Mouse (Mus musculus): ENCODE data around the gene Thra. TPM values are rescaled to one million over a fixed set of nuclear protein-coding genes. Genes with fewer than 3 reads are reported as not detected.

Thra gene
- polyA plus RNA-seq, 1 experiment from 2014 or later, result 177 TPM

DNA sequence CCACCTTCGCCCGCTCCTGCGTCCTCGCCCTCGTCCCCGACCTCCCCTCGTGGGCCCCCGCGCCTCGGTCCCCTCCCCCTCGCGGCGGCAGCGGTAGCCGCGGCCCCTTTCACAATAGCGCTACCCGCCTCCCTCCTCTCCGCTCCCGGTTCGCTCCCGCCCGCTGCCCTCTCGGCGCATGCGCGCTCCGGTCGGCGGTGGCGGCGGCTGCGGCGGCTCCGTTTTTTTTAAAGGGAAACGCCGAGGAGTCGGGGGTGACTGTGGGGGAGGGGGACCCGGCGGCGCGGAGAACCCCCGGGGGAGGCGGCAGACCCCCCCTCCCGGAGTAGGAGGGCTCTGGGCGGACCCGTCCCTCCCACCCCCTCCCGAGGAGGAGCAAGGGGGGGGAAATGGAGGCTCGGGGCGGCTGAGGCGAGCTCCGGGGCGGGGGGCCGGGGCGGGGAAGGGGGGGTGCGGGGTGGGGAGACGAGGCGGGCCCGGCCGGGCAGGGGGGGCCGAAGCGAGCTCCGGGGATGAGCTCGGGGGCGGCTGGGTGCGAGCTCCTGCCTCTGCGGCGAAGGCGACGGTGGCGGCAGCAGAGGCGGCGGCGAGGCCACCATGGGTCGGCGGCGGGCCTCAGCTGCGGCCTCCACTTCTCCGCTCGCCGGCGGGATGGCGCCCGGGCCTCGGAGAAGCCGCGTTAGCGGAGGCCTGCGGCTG lies 54.7 kb downstream of the Thra start, which contains the start of gene Msl1:
Gene Msl1, plus strand, starts transcription at position 502 of the 699 bp plus-strand sequence.
- Histone ChIP-seq H3K27ac (ENCODE audit: low read length) (peak within 1 kb of the TSS; percentile 100), H3K27me3 (replicated peaks; ENCODE audit: control insufficient read depth, insufficient read depth, low read length) (no peaks in the 10 kb centered on the region), H3K9ac (replicated peaks; ENCODE audit: low read depth, low read length) (peak within 1 kb of the TSS; percentile 99), H3K4me3 (replicated peaks; ENCODE audit: low read length) (peak within 1 kb of the TSS; percentile 94), H3K9me3 (ENCODE audit: control insufficient read depth, low read length) (no peaks in the 10 kb centered on the region), H3K36me3 (ENCODE audit: control insufficient read depth, insufficient read depth) (peaks cover 3% of the 10 kb centered on the region), H3K4me1 (replicated peaks; ENCODE audit: control insufficient read depth, insufficient read depth, low read length) (peaks cover 29% of the 10 kb centered on the region), H3K4me2 (ENCODE audit: low read length) (peak within 1 kb of the TSS; percentile 80)
- peak; percentile 68 for ATAC-seq
- WGBS, result under 1% methylated on average over 51 of the region's 89 CpGs

- peaks cover 5% of the 10 kb centered on the region for H3K36me3 ChIP-seq (ENCODE audit: control insufficient read depth, insufficient read depth)
- H3K9ac ChIP-seq (replicated peaks; ENCODE audit: low read depth, low read length), result peak overlapping the region; percentile 99
- H3K27me3 ChIP-seq (replicated peaks; ENCODE audit: control insufficient read depth, insufficient read depth, low read length), result no peaks in the 10 kb centered on the region
- peak overlapping the region; percentile 100 for H3K27ac ChIP-seq (ENCODE audit: low read length)
- no peaks in the 10 kb centered on the region for H3K9me3 ChIP-seq (ENCODE audit: control insufficient read depth, low read length)
- under 1% methylated on average over 64 of the region's 74 CpGs for WGBS
- peaks cover 29% of the 10 kb centered on the region for H3K4me1 ChIP-seq (replicated peaks; ENCODE audit: control insufficient read depth, insufficient read depth, low read length)
- ATAC-seq, result peak; percentile 8
- peak overlapping the region; percentile 94 for H3K4me3 ChIP-seq (replicated peaks; ENCODE audit: low read length)
- H3K4me2 ChIP-seq (ENCODE audit: low read length), result peak overlapping the region; percentile 80
Measured at GRCm38 (mm10) chr11:98795714-98796514, 55.5 kb downstream of the Thra start.

DNA sequence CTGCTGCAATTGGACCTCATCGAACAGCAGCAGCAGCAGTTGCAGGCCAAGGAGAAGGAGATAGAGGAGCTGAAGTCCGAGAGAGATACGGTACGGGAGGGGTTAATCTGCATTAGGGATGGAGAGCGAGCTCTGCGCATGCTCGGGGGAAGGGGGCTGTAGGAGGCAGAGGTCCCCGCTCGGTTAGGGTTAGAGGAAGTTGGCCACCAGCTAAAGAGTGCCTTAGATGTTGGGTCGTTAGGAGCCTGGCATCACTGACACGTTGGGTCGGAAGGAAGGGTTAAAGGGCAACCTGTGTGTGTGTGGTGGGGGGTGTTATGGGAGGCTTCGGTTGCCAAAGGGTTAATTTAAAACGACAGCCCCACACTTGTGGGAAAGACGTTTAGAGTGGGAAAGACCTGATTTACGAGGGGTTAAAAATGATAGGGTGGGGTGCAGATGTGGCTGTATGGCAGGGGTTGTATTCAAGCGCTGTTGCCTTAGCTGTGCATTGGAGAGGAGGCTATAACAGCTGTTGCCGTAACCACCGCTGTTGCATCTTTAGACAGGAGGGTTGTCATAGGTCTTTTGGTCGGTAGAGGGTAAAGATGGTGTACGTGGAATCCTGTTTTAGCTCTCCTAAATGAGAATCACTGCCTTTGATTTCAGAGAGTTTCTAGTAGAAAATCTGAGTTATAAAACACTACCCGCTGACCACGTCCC lies 56.2 kb downstream of the Thra start:
- H3K4me2 ChIP-seq (ENCODE audit: low read length), result peak overlapping the region; percentile 80
- H3K27ac ChIP-seq (ENCODE audit: low read length), result peak overlapping the region; percentile 100
- no peaks in the 10 kb centered on the region for H3K27me3 ChIP-seq (replicated peaks; ENCODE audit: control insufficient read depth, insufficient read depth, low read length)
- WGBS, result 3% methylated on average over 23 of the region's 23 CpGs
- peak overlapping the region; percentile 94 for H3K4me3 ChIP-seq (replicated peaks; ENCODE audit: low read length)
- H3K36me3 ChIP-seq (ENCODE audit: control insufficient read depth, insufficient read depth), result peaks cover 5% of the 10 kb centered on the region
- peaks cover 29% of the 10 kb centered on the region for H3K4me1 ChIP-seq (replicated peaks; ENCODE audit: control insufficient read depth, insufficient read depth, low read length)
- peak overlapping the region; percentile 99 for H3K9ac ChIP-seq (replicated peaks; ENCODE audit: low read depth, low read length)
- H3K9me3 ChIP-seq (ENCODE audit: control insufficient read depth, low read length), result no peaks in the 10 kb centered on the region
- ATAC-seq, result peak; percentile 62

GRCm38 (mm10) chr11:98797306-98797705 lies 56.9 kb downstream of the Thra start:
- H3K4me1 ChIP-seq (replicated peaks; ENCODE audit: control insufficient read depth, insufficient read depth, low read length), result peaks cover 29% of the 10 kb centered on the region
- H3K4me2 ChIP-seq (ENCODE audit: low read length), result peak overlapping the region; percentile 80
- peak overlapping the region; percentile 94 for H3K4me3 ChIP-seq (replicated peaks; ENCODE audit: low read length)
- no peaks in the 10 kb centered on the region for H3K9me3 ChIP-seq (ENCODE audit: control insufficient read depth, low read length)
- H3K36me3 ChIP-seq (ENCODE audit: control insufficient read depth, insufficient read depth), result peaks cover 10% of the 10 kb centered on the region
- ATAC-seq, result no peak
- H3K9ac ChIP-seq (replicated peaks; ENCODE audit: low read depth, low read length), result peak overlapping the region; percentile 99
- no peak overlapping the region for H3K27ac ChIP-seq (ENCODE audit: low read length)
- H3K27me3 ChIP-seq (replicated peaks; ENCODE audit: control insufficient read depth, insufficient read depth, low read length), result no peaks in the 10 kb centered on the region
- 7% methylated on average over 5 of the region's 5 CpGs for WGBS

DNA sequence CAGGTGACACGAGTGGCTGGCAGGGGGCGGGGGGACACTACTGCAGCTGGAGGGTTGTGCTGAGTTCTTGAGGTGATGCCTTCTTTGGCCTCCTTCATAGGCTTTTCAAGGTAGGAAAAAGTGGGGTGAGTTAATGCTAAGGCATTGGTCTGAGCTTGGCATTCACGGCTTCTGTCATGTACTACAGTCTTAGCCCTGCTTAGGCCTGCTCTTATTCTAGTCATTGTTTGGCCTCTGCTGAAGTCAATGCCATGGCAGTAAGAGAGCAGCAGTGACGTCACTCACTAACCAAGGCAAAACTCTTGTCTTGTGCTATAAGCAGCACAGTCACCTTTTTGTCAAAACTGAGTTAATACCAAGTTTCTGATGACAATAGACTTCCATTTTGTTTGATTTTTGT lies 57.5 kb downstream of the Thra start:
- no peak for ATAC-seq
- Histone ChIP-seq H3K36me3 (ENCODE audit: control insufficient read depth, insufficient read depth) (peaks cover 13% of the 10 kb centered on the region), H3K9me3 (ENCODE audit: control insufficient read depth, low read length) (no peaks in the 10 kb centered on the region), H3K4me2 (ENCODE audit: low read length) (peak overlapping the region; percentile 80), H3K4me3 (replicated peaks; ENCODE audit: low read length) (peak overlapping the region; percentile 94), H3K9ac (replicated peaks; ENCODE audit: low read depth, low read length) (peak overlapping the region; percentile 99; the same call in 1 of the 2 replicates), H3K27ac (ENCODE audit: low read length) (no peak overlapping the region), H3K27me3 (replicated peaks; ENCODE audit: control insufficient read depth, insufficient read depth, low read length) (no peaks in the 10 kb centered on the region), H3K4me1 (replicated peaks; ENCODE audit: control insufficient read depth, insufficient read depth, low read length) (peaks cover 28% of the 10 kb centered on the region)
- WGBS, result 34% methylated on average over 4 of the region's 4 CpGs

- Histone ChIP-seq H3K27me3 (replicated peaks; ENCODE audit: control insufficient read depth, insufficient read depth, low read length) (no peaks in the 10 kb centered on the region), H3K4me1 (replicated peaks; ENCODE audit: control insufficient read depth, insufficient read depth, low read length) (peaks cover 7% of the 10 kb centered on the region), H3K9ac (replicated peaks; ENCODE audit: low read depth, low read length) (no peak within 1 kb of the TSS), H3K4me3 (replicated peaks; ENCODE audit: low read length) (no peak within 1 kb of the TSS), H3K36me3 (ENCODE audit: control insufficient read depth, insufficient read depth) (peaks cover 32% of the 10 kb centered on the region), H3K27ac (ENCODE audit: low read length) (no peak within 1 kb of the TSS), H3K4me2 (ENCODE audit: low read length) (no peak within 1 kb of the TSS), H3K9me3 (ENCODE audit: control insufficient read depth, low read length) (no peaks in the 10 kb centered on the region)
- WGBS, result 91% methylated on average over 5 of the region's 5 CpGs
- no peak for ATAC-seq
Measured at GRCm38 (mm10) chr11:98804605-98805004, 64.2 kb downstream of the Thra start, which contains the start of gene Casc3. TSS of gene Casc3 (plus strand) at chr11:98804905.

- no peaks in the 10 kb centered on the region for H3K9me3 ChIP-seq (ENCODE audit: control insufficient read depth, low read length)
- H3K27ac ChIP-seq (ENCODE audit: low read length), result no peak overlapping the region
- H3K27me3 ChIP-seq (replicated peaks; ENCODE audit: control insufficient read depth, insufficient read depth, low read length), result no peaks in the 10 kb centered on the region
- peaks cover 24% of the 10 kb centered on the region for H3K36me3 ChIP-seq (ENCODE audit: control insufficient read depth, insufficient read depth)
- H3K4me3 ChIP-seq (replicated peaks; ENCODE audit: low read length), result no peak overlapping the region
- H3K9ac ChIP-seq (replicated peaks; ENCODE audit: low read depth, low read length), result no peak overlapping the region
- WGBS, result 67% methylated on average over 2 of the region's 2 CpGs
- peaks cover 16% of the 10 kb centered on the region for H3K4me1 ChIP-seq (replicated peaks; ENCODE audit: control insufficient read depth, insufficient read depth, low read length)
- no peak overlapping the region for H3K4me2 ChIP-seq (ENCODE audit: low read length)
- no peak for ATAC-seq
Measured at GRCm38 (mm10) chr11:98808417-98808816, 68.0 kb downstream of the Thra start.

DNA sequence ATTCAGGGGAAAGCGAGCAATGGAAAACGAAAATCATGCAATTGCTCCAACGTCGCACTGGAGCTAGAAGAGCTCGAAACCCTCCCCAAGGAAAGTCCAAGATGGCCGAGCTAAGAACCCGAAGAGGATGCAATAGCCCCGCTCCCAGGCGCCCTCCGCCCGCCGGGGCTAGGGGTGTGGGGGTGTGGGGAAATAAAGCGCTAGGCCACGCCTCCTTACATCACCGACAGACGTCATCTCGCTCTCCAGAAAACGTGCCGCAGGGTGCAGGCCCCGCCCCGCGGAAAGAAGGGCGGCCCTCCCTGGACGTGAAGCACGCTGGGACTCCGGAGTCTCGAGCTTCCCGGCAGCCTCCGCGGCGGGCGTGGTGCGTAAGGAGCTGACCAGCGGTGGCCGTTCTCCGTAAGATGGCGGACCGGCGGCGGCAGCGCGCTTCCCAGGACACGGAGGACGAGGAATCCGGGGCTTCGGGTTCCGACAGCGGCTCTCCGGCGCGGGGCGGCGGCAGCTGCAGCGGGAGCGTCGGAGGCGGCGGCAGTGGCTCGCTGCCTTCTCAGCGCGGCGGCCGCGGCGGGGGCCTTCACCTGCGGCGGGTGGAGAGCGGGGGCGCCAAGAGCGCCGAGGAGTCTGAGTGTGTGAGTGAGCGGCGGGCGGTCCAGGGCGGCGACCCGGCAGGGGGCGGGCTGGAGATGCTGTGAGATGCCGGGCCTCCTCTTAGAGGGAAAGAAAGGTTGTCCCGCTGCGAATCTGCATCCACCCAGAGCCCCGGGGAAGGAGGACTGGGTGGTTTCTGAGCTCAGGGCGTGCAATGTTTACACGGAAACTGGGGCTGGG lies 69.2 kb downstream of the Thra start:
- H3K36me3 ChIP-seq (ENCODE audit: control insufficient read depth, insufficient read depth), result peaks cover 19% of the 10 kb centered on the region

More for the DNA sequence above, 69.2 kb downstream of the Thra start:
- peak; percentile 99 for ATAC-seq
- Histone ChIP-seq H3K9me3 (ENCODE audit: control insufficient read depth, low read length) (no peaks in the 10 kb centered on the region), H3K9ac (replicated peaks; ENCODE audit: low read depth, low read length) (peak overlapping the region; percentile 98), H3K27ac (ENCODE audit: low read length) (peak overlapping the region; percentile 98), H3K4me3 (replicated peaks; ENCODE audit: low read length) (peak overlapping the region; percentile 93), H3K4me1 (replicated peaks; ENCODE audit: control insufficient read depth, insufficient read depth, low read length) (peaks cover 16% of the 10 kb centered on the region), H3K27me3 (replicated peaks; ENCODE audit: control insufficient read depth, insufficient read depth, low read length) (no peaks in the 10 kb centered on the region), H3K4me2 (ENCODE audit: low read length) (peak overlapping the region; percentile 86)
- under 1% methylated on average over 80 of the region's 84 CpGs for WGBS
